8 mouse cellular contexts compared by ENCODE assay signal in the genomic region with DNA sequence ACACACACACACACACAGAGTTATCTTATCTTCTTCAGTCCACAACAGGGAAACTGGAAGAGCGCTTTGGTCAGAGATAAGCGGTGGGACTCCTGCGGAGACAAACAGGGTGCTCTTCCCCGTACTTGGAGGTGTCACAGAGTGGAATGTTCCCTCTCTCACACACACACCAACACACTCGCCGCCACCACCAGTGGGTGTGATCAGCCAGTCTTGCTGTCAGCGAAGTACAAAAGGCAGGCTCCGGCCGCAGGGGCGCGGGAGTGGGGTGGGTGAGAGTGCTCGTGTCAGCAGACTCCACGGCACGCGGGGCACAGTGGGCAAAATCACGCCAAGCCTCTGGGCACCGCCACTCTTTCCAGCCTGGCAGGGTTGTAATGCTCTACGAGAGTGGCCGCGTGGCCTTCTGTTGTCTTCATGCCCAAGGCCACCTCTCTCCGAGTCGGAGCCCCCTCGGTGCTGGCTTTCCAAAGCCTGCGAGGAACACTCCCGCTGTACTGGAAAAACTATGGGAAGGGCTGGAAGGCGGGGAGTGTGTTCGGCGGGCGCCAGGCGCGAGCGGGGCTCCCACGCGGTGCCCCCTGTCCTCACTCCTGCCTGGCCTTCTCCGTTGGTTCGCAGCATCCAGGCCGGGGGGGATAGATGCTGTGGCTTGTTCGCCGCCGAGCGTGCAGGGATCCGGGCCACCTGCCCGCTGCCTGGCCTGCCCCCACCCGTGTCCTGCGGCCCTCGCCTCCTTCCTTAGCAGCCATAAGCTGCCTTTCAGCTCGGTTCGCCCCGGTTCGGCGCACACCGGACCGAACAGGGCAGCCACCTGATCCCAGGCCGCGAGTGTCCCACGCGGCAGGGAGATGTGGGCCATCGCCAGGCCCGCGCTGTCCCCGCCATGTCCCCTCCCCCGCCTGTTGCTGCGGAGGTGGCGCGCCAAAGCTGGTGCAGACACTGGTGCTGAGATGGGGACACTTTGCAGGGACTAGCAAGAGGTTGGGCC. TPM values are rescaled to one million over a fixed set of nuclear protein-coding genes. Genes with fewer than 3 reads are reported as not detected.
A peak's percentile ranks its signal among the peaks of the same experiment; 100 is the strongest.
DNase-seq lines count a peak whose midpoint lies in the region; ATAC-seq and TF ChIP-seq lines count a peak whose summit lies in the region.

No protein-coding gene starts in this region.

- H3K27me3 ChIP-seq in cerebellum, adult 2 months (ENCODE audit: control insufficient read depth, insufficient read depth, low read length) = no peaks in the 10 kb centered on the region
- peaks cover 11% of the 10 kb centered on the region for H3K27me3 ChIP-seq in heart, adult 2 months (ENCODE audit: control insufficient read depth, insufficient read depth, low read length)
- H3K27me3 ChIP-seq in kidney, embryonic 16.5 days (ENCODE audit: insufficient read depth, low read length) = peaks cover 58% of the 10 kb centered on the region
- H3K27me3 ChIP-seq in neural tube, embryonic 12.5 days (replicated peaks) = peaks cover 48% of the 10 kb centered on the region

- H3K4me3 ChIP-seq in layer of hippocampus, adult 2 months = peak overlapping the region; percentile 50
- H3K4me3 ChIP-seq in cerebellum, adult 2 months (replicated peaks; ENCODE audit: insufficient read depth, low read depth, low read length) = peak overlapping the region; percentile 53
- H3K4me3 ChIP-seq in heart, adult 2 months = peak overlapping the region; percentile 47
- peak overlapping the region; percentile 47 for H3K4me3 ChIP-seq in kidney, embryonic 16.5 days (ENCODE audit: low read length)
- H3K4me3 ChIP-seq in neural tube, embryonic 12.5 days = peak overlapping the region; percentile 36
- no peak overlapping the region for H3K4me3 ChIP-seq in lung, adult 2 months (replicated peaks; ENCODE audit: extremely low read depth, low read depth, low read length)

- intact Hi-C loops in heart, adult 2 months (cut with DNase I) = loop anchor here (10.0 kb wide), 3 partner anchors 190 to 520 kb away; no protein-coding TSS in a partner anchor

- TF ChIP-seq POLR2A in cerebellum, adult 2 months (IDR thresholded peaks at IDR 0.05; ENCODE audit: borderline replicate concordance, insufficient read depth, low read length) = 0 out of 2 replicates have a peak, but pooled peaks have one; percentile 31
- no peak for TF ChIP-seq POLR2A in heart, adult 2 months (IDR thresholded peaks at IDR 0.05; ENCODE audit: insufficient read depth, low read depth, low read length)
- no peak for TF ChIP-seq POLR2A in lung, adult 2 months (IDR thresholded peaks at IDR 0.05; ENCODE audit: borderline replicate concordance, extremely low read depth, low read depth, low read length)

- TF ChIP-seq CTCF in layer of hippocampus, adult 2 months (conservative IDR thresholded peaks at IDR 0.05) = no peak
- TF ChIP-seq CTCF in cerebellum, adult 2 months (IDR thresholded peaks at IDR 0.05; ENCODE audit: borderline replicate concordance, insufficient read depth, low read depth, low read length) = no peak
- no peak for TF ChIP-seq CTCF in heart, adult 2 months (IDR thresholded peaks at IDR 0.05)
- TF ChIP-seq CTCF in lung, adult 2 months (IDR thresholded peaks at IDR 0.05; ENCODE audit: insufficient read depth, low read length) = no peak

- no peak for DNase-seq in layer of hippocampus, adult 2 months (ENCODE audit: low spot score in 2 of 2)
- DNase-seq in layer of hippocampus, adult 9-10 months (ENCODE audit: low spot score) = no peak
- peak; percentile 72 to 81 for DNase-seq in cerebellum, adult 2 months
- DNase-seq in heart, adult 2 months = peak; percentile 41 to 52
- DNase-seq in thymus, postnatal 10 days (ENCODE audit: low spot score in 2 of 2) = no peak
- no peak for DNase-seq in lung, adult 2 months

- peak overlapping the region; percentile 82 for H3K9ac ChIP-seq in heart, adult 2 months (ENCODE audit: low read depth, low read length)
- H3K9ac ChIP-seq in kidney, embryonic 16.5 days (replicated peaks; ENCODE audit: low read length) = peak overlapping the region; percentile 57; the same call in 1 of the 2 replicates
- peak overlapping the region; percentile 52 for H3K9ac ChIP-seq in neural tube, embryonic 12.5 days

- 2% methylated on average over 65 of the region's 65 CpGs for WGBS in cerebellum, adult 2 months
- WGBS in heart, adult 2 months = 3% methylated on average over 65 of the region's 65 CpGs
- 3% methylated on average over 60 of the region's 65 CpGs for WGBS in kidney, embryonic 16.5 days
- 2% methylated on average over 65 of the region's 65 CpGs for WGBS in neural tube, embryonic 12.5 days
- WGBS in lung, adult 2 months = 6% methylated on average over 64 of the region's 65 CpGs

- peaks cover 12% of the 10 kb centered on the region for H3K4me1 ChIP-seq in cerebellum, adult 2 months (ENCODE audit: control insufficient read depth, insufficient read depth, low read length)
- peaks cover 3% of the 10 kb centered on the region for H3K4me1 ChIP-seq in heart, adult 2 months (ENCODE audit: control insufficient read depth, insufficient read depth, low read length)
- peaks cover 30% of the 10 kb centered on the region for H3K4me1 ChIP-seq in kidney, embryonic 16.5 days (ENCODE audit: insufficient read depth, low read length)
- peaks cover 36% of the 10 kb centered on the region for H3K4me1 ChIP-seq in neural tube, embryonic 12.5 days
- peaks cover 6% of the 10 kb centered on the region for H3K4me1 ChIP-seq in lung, adult 2 months (ENCODE audit: control insufficient read depth, insufficient read depth, low read length)

- H3K79me2 ChIP-seq in heart, adult 2 months (replicated peaks; ENCODE audit: control insufficient read depth, insufficient read depth, low read length) = no peaks in the 10 kb centered on the region

- peak; percentile 36; the same call in 1 of the 2 replicates for ATAC-seq in kidney, embryonic 16.5 days (ENCODE audit: low FRiP score, low TSS enrichment)
- no peak for ATAC-seq in neural tube, embryonic 12.5 days (ENCODE audit: low FRiP score, low read depth)

- H3K27ac ChIP-seq in layer of hippocampus, adult 2 months = peak overlapping the region; percentile 94
- H3K27ac ChIP-seq in cerebellum, adult 2 months (ENCODE audit: insufficient read depth, low read length) = peak overlapping the region; percentile 98
- H3K27ac ChIP-seq in heart, adult 2 months = peak overlapping the region; percentile 71
- no peak overlapping the region for H3K27ac ChIP-seq in kidney, embryonic 16.5 days (ENCODE audit: low read length)
- H3K27ac ChIP-seq in neural tube, embryonic 12.5 days = no peak overlapping the region

- H3K9me3 ChIP-seq in kidney, embryonic 16.5 days (ENCODE audit: low read length) = no peaks in the 10 kb centered on the region
- no peaks in the 10 kb centered on the region for H3K9me3 ChIP-seq in neural tube, embryonic 12.5 days

- H3K4me2 ChIP-seq in kidney, embryonic 16.5 days (replicated peaks; ENCODE audit: low read depth, low read length) = peak overlapping the region; percentile 72
- peak overlapping the region; percentile 86 for H3K4me2 ChIP-seq in neural tube, embryonic 12.5 days (replicated peaks)

- no peak for TF ChIP-seq EP300 in heart, adult 2 months (IDR thresholded peaks at IDR 0.05; ENCODE audit: insufficient read depth, low read depth, low read length)

- H3K36me3 ChIP-seq in heart, adult 2 months (ENCODE audit: control insufficient read depth, insufficient read depth, low read length) = no peaks in the 10 kb centered on the region
- H3K36me3 ChIP-seq in kidney, embryonic 16.5 days (ENCODE audit: insufficient read depth, low read length) = no peaks in the 10 kb centered on the region
- H3K36me3 ChIP-seq in neural tube, embryonic 12.5 days = no peaks in the 10 kb centered on the region

RNA-seq across cellular contexts. Expression of a gene that starts 4.5 kb away (rescaled TPM):
- total RNA-seq in layer of hippocampus, adult 2 months (2021) = 100 to 1,000 TPM; 102 to 112 TPM
- polyA plus RNA-seq in cerebellum, adult 2 months (2012; rRNA removed) = 13.7 and 14.7 TPM in 2 replicates
- total RNA-seq in heart, adult 2 months (2021) = 10 to 100 TPM; 46.2 to 57.3 TPM
- polyA plus RNA-seq in heart, adult 2 months (2012; rRNA removed) = 12.1 and 21.7 TPM in 2 replicates
- 0.89 and 1.3 TPM in 2 replicates for polyA plus RNA-seq in kidney, embryonic 16.5 days (2015; fragmentation: Nextera tagmentation; extraction: Ambion mirVana)
- polyA plus RNA-seq in neural tube, embryonic 12.5 days (2016; fragmentation: Nextera tagmentation; extraction: Ambion mirVana) = 17.7 and 18.6 TPM in 2 replicates
- 0.78 and 1.2 TPM in 2 replicates for polyA plus RNA-seq in lung, adult 2 months (2012; rRNA removed)

Comparison
In these comparisons a context has a peak if more than half of its experiments do, and no peak if none do; other contexts are left out.
1. DNase-seq: peak in cerebellum, adult 2 months (2 of 2) and heart, adult 2 months (2 of 2); none in layer of hippocampus, adult 2 months (0 of 2), layer of hippocampus, adult 9-10 months (single experiment), thymus, postnatal 10 days (0 of 2) and lung, adult 2 months (single experiment).
2. H3K27ac ChIP-seq: peak in layer of hippocampus, adult 2 months (single experiment), cerebellum, adult 2 months (single experiment) and heart, adult 2 months (single experiment); none in kidney, embryonic 16.5 days (single experiment) and neural tube, embryonic 12.5 days (single experiment).
3. Peak in every context shown above with its lines, with median percentiles within 50 percentile points of each other: H3K9ac ChIP-seq.